Mouse (Mus musculus) myocyte (in vitro differentiated cells): ENCODE measurements at regions not wholly inside any gene's neighbourhood (a gene's known extent, or its start where the extent isn't known, plus 50 kb on each side); places are given as distances from the start of the nearest gene placed in this dataset.

Experiments used
- H3K27me3 ChIP-seq: one replicate; pipeline ENCODE4 v1.6.1; 2011; ENCODE audit not compliant: control insufficient read depth, insufficient read depth, insufficient read length
- H3K36me3 ChIP-seq: one replicate; pipeline ENCODE4 v1.6.1; 2011; ENCODE audit not compliant: control insufficient read depth, insufficient read depth
- H3K4me2 ChIP-seq: one replicate; pipeline ENCODE4 v1.6.1; 2011; ENCODE audit warnings: low read depth, control low read depth
- H3K4me3 ChIP-seq: one replicate; pipeline ENCODE4 v1.5.1; 2011; ENCODE audit warnings: mild to moderate bottlenecking, control low read depth, moderate library complexity
- H3K79me2 ChIP-seq: one replicate; pipeline ENCODE4 v1.6.1; 2011; ENCODE audit not compliant: control insufficient read depth, insufficient read depth
- H3ac ChIP-seq: one replicate; pipeline ENCODE4 v1.6.1; 2011; ENCODE audit not compliant: control insufficient read depth, insufficient read length
- CEBPB ChIP-seq: IDR thresholded peaks from 2 replicates; pipeline ENCODE4 v1.6.1; 2011; ENCODE audit warnings: mild to moderate bottlenecking, moderate library complexity; ENCODE audit not compliant: poor library complexity, insufficient read depth, severe bottlenecking
- E2F4 ChIP-seq: IDR thresholded peaks from one replicate; pipeline ENCODE4 v1.6.1; 2011; ENCODE audit warnings: mild to moderate bottlenecking, control low read depth, moderate library complexity; ENCODE audit not compliant: insufficient read depth
- MAX ChIP-seq: IDR thresholded peaks from one replicate; pipeline ENCODE4 v1.6.1; 2011; ENCODE audit warnings: low read depth, mild to moderate bottlenecking, control low read depth
- MYOD1 ChIP-seq, 3 experiments: IDR thresholded peaks; one replicate each; pipeline ENCODE4 v1.6.1; 2011; ENCODE audit warnings: control low read depth in 2 of 3, low read depth in 2 of 3, mild to moderate bottlenecking in 2 of 3, moderate library complexity in 1 of 3; ENCODE audit not compliant: insufficient read length in 2 of 3, control insufficient read depth in 1 of 3
- MYOG ChIP-seq, 3 experiments: IDR thresholded peaks; one replicate each; pipeline ENCODE4 v1.6.1; 2011; ENCODE audit warnings: control low read depth in 2 of 3, low read depth in 2 of 3, mild to moderate bottlenecking in 2 of 3; ENCODE audit not compliant: insufficient read length in 2 of 3, control insufficient read depth in 1 of 3, insufficient read depth in 1 of 3
- POLR2A ChIP-seq: IDR thresholded peaks from one replicate; pipeline ENCODE4 v1.6.1; 2011; ENCODE audit warnings: low read depth, mild to moderate bottlenecking, control low read depth, moderate library complexity; ENCODE audit not compliant: insufficient read length
- POLR2AphosphoS2 ChIP-seq: IDR thresholded peaks from one replicate; pipeline ENCODE4 v1.6.1; 2011; ENCODE audit warnings: low read depth, control low read depth; ENCODE audit not compliant: insufficient read length
- REST ChIP-seq: IDR thresholded peaks from one replicate; pipeline ENCODE4 v1.6.1; 2011; ENCODE audit warnings: mild to moderate bottlenecking, control low read depth, moderate library complexity; ENCODE audit not compliant: insufficient read depth, insufficient read length
- SRF ChIP-seq: IDR thresholded peaks from one replicate; pipeline ENCODE4 v1.6.1; 2011; ENCODE audit warnings: low read depth; ENCODE audit not compliant: control insufficient read depth, insufficient read length
- TCF12 ChIP-seq: IDR thresholded peaks from one replicate; pipeline ENCODE4 v1.6.1; 2011; ENCODE audit warnings: mild to moderate bottlenecking, control low read depth; ENCODE audit not compliant: poor library complexity, insufficient read depth, severe bottlenecking
- TCF3 ChIP-seq: IDR thresholded peaks from one replicate; pipeline ENCODE4 v1.6.1; 2011; ENCODE audit warnings: low read depth, control low read depth; ENCODE audit not compliant: insufficient read length
- USF1 ChIP-seq: IDR thresholded peaks from one replicate; pipeline ENCODE4 v1.6.1; 2011; ENCODE audit warnings: low read depth, mild to moderate bottlenecking, control low read depth, moderate library complexity

DNA sequence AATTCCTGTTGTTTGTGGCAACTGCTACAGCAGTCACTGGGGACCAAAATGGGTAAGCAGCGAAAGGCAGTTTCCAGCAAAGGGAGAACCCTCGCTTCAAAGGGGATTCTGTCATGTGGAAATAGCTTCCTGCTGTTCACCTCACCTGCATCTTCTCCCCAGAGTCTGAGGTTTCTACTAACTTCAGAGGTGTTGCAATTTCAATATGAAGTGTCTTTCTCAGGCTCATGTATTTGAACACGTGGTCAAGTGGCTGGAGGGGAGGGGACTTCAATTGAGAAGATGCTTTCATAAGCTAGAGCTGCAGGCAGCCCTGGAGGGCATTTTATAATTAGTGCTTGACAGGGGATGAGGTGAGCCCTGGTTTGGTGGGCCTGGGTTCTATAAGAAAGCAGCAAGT, 92.9 kb upstream of the Noct start:
- TF ChIP-seq POLR2A (no peak), POLR2AphosphoS2 (no peak), TCF12 (no peak), CEBPB (no peak), SRF (no peak)
- Histone ChIP-seq H3K79me2 (no peaks in the 10 kb centered on the region), H3K4me3 (no peak overlapping the region), H3K36me3 (no peaks in the 10 kb centered on the region), H3K4me2 (no peak overlapping the region), H3K27me3 (peaks cover 6% of the 10 kb centered on the region), H3ac (no peak overlapping the region)

DNA sequence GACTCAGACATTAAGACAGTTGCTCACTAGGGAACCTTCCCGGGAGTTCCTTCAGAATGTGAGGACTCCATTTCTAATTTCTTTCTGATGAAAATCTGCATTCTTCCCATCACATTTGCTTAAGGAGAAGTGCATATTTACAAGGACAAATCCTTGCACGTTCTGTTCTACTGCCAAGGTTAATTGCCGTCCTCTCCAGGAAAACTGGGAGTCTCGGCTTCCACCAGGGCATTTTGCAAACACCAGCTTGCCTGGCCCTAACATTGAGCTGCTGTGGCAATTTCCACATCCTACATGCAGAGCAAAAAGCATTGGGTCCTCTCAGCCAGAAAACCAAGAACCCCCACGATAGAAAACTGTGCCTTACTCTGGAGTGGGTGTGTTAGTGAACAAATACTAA, 91.5 kb upstream of the Noct start:
- H3K36me3 ChIP-seq, result no peaks in the 10 kb centered on the region
- H3K27me3 ChIP-seq, result no peaks in the 10 kb centered on the region
- TF ChIP-seq E2F4 (no peak), USF1 (no peak), MYOG (IDR thresholded peaks at IDR 0.05; ENCODE audit: control insufficient read depth in 1 of 3, insufficient read depth in 1 of 3, insufficient read length in 2 of 3, low read depth in 2 of 3) (no peak), POLR2A (no peak), TCF3 (no peak), MAX (no peak), POLR2AphosphoS2 (no peak), REST (no peak), SRF (no peak), CEBPB (no peak), MYOD1 (IDR thresholded peaks at IDR 0.05; ENCODE audit: control insufficient read depth in 1 of 3, insufficient read length in 2 of 3, low read depth in 2 of 3) (no peak), TCF12 (no peak)
- no peak overlapping the region for H3K4me3 ChIP-seq
- no peak overlapping the region for H3K4me2 ChIP-seq
- no peak overlapping the region for H3ac ChIP-seq
- no peaks in the 10 kb centered on the region for H3K79me2 ChIP-seq

DNA sequence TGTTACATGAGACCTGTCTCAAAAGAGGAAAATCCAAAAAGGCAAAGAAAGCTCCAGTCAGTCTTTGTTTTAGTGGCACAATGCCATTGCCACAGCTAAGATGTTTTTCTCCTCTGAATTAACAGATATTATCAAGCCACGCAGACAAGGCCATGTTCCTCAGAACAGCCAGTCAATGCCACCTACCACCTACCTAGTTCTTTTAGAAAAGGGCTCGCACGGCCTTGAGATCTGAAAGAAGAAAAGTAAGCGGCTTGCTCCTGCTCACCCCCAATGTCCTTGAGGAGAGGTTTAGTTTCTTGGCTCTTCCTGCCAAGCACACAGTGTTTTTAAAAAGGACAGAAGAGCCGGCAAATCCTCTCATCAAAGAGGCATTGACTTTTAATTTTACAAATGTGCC, 88.7 kb upstream of the Noct start:
- H3K4me3 ChIP-seq, result no peak overlapping the region
- H3ac ChIP-seq, result no peak overlapping the region
- no peaks in the 10 kb centered on the region for H3K27me3 ChIP-seq
- no peak overlapping the region for H3K4me2 ChIP-seq
- H3K36me3 ChIP-seq, result no peaks in the 10 kb centered on the region
- TF ChIP-seq MAX (no peak), E2F4 (no peak), USF1 (no peak), TCF3 (no peak), MYOD1 (IDR thresholded peaks at IDR 0.05; ENCODE audit: control insufficient read depth in 1 of 3, insufficient read length in 2 of 3, low read depth in 2 of 3) (no peak), TCF12 (no peak), SRF (no peak), MYOG (IDR thresholded peaks at IDR 0.05; ENCODE audit: control insufficient read depth in 1 of 3, insufficient read depth in 1 of 3, insufficient read length in 2 of 3, low read depth in 2 of 3) (no peak), POLR2AphosphoS2 (no peak), POLR2A (no peak), CEBPB (no peak), REST (no peak)
- H3K79me2 ChIP-seq, result no peaks in the 10 kb centered on the region

DNA sequence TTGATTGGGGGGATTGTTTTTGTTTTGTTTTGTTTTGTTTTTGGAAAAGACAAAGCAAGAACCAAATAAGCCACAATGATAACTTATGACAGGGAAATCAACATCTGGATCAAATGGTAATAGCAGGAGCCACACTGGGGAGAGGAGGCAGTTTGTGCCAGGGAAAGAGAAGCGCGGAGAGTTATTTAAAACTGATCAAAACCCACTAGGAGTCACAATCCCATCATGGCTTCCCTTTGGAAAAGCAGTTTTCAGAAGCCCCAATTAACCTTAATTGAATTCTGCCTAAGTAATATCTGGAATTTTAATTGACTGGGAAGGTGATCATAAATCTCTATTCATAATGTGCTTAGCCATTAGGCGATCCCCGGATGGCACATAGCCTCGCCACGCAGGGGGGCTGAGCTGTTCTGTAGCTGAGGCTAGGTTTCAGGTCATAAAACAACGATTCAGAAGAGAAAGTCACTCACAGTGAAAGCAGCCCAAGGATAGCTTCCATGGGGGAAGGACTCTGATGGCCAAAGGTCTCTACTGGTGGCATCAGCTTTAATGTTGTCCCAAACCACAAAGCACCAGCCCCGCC, 86.4 kb upstream of the Noct start:
- H3K4me2 ChIP-seq, result no peak overlapping the region
- no peaks in the 10 kb centered on the region for H3K36me3 ChIP-seq
- TF ChIP-seq REST (no peak), SRF (no peak), MAX (no peak), TCF3 (no peak), TCF12 (no peak), POLR2AphosphoS2 (no peak), CEBPB (no peak), MYOG (IDR thresholded peaks at IDR 0.05; ENCODE audit: control insufficient read depth in 1 of 3, insufficient read depth in 1 of 3, insufficient read length in 2 of 3, low read depth in 2 of 3) (no peak), E2F4 (no peak), USF1 (no peak), MYOD1 (IDR thresholded peaks at IDR 0.05; ENCODE audit: control insufficient read depth in 1 of 3, insufficient read length in 2 of 3, low read depth in 2 of 3) (no peak), POLR2A (no peak)
- no peaks in the 10 kb centered on the region for H3K27me3 ChIP-seq
- no peak overlapping the region for H3ac ChIP-seq
- H3K4me3 ChIP-seq, result no peak overlapping the region
- H3K79me2 ChIP-seq, result no peaks in the 10 kb centered on the region

DNA sequence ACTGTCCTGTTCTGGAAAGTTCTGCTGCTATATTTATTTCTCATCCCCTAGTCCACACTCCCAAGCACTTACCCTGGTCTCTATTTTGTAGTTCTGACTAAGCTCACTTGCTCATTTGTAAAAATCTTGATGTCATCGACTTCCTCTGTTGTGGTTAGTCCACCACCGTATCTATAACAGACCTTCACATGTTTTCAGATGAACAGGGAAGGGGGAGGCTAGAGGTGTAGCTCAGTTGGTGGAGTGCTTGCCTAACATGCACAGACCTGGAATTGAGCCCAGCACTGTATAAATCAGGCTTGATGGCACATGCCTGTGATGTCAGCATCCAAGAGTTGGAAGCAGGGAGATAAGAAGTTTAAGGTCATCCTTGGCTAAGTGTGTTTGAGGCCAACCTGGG, 78.3 kb upstream of the Noct start:
- Histone ChIP-seq H3K4me2 (no peak overlapping the region), H3K79me2 (no peaks in the 10 kb centered on the region), H3K27me3 (no peaks in the 10 kb centered on the region), H3K4me3 (no peak overlapping the region), H3K36me3 (no peaks in the 10 kb centered on the region), H3ac (no peak overlapping the region)
- no peak for TF ChIP-seq MYOG (IDR thresholded peaks at IDR 0.05; ENCODE audit: control insufficient read depth in 1 of 3, insufficient read depth in 1 of 3, insufficient read length in 2 of 3, low read depth in 2 of 3)
